Mouse (Mus musculus): ENCODE measurements at regions not wholly inside any gene's neighbourhood (a gene's known extent, or its start where the extent isn't known, plus 50 kb on each side); places are given as distances from the start of the nearest gene placed in this dataset.

GRCm38 (mm10) chr15:94006082-94006481, 410.4 kb upstream of the Prickle1 start:
- TF ChIP-seq CTCF (conservative IDR thresholded peaks at IDR 0.05; ENCODE audit: low read length): no peak
- no peak for TF ChIP-seq POU5F1 (IDR thresholded peaks at IDR 0.05; ENCODE audit: borderline replicate concordance, low read length)
- no peak for TF ChIP-seq NANOG (IDR thresholded peaks at IDR 0.05; ENCODE audit: borderline replicate concordance, low read length)

Measured in E14TG2a.4 (cell line).